Mouse (Mus musculus) frontal cortex, postnatal 10 days (tissue): ENCODE results near the gene Mxra7.
"Not testable (repeated sequence)": the region's sequence is repeated elsewhere in the genome, so short reads cannot be mapped to it uniquely, and the experiment has no call there.

Experiments used
- DNase-seq, 2 experiments: peaks; one replicate each; pipeline ENCODE4 v3.0.0; 2022; ENCODE audit warnings: low spot score in 2 of 2, mixed read lengths in 1 of 2

Mxra7 gene

GRCm38 (mm10) chr11:116827534-116828165 is at the start of gene Mxra7:
TSS of gene Mxra7 (minus strand) at chr11:116828046.
- DNase-seq = peak in 1 of 2 experiments; percentile 69

DNA sequence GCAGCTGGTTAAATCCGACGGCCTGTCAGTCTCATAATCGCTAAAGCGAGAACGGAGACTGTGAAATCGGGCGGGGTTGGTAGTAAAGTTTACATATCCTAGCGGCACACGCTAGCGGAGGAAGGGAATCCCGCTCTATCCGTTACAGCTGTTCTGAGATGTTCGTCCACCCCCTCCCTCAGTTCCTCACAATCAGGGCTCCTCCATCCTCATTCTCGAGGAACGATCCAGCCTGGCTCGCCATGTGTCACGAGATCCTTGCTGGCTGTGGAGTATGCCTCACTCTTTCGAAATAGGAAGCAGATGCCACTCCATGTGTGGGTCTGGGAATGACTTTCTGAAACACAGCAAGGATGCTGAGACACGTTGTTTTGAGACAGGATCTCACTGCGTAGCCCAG is 46.1 kb upstream of the Mxra7 start:
- no peak for DNase-seq

DNA sequence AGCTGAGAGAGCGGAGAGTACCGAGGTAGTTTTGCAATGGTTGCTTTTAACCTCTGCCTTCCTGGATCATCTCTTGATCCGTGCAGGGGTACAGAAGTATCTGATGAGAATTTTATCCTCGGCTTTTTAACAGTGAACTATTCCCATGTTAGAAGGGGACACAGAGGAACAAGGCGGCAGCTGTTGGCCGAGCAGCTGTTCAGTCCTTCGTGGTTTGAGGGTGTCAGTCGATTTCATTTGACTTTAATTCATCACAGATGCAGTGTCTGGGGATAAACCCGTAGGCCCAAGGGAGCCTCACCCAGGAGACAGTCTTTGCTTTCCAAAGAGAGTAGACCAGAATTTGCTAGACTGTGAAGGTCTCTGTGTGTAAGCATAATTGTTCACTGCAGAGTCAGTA is 43.7 kb upstream of the Mxra7 start:
- no peak for DNase-seq

- no peak for DNase-seq
Observed at GRCm38 (mm10) chr11:116869641-116870040, 41.8 kb upstream of the Mxra7 start.

GRCm38 (mm10) chr11:116869223-116869622 is 41.4 kb upstream of the Mxra7 start:
- no peak for DNase-seq

DNA sequence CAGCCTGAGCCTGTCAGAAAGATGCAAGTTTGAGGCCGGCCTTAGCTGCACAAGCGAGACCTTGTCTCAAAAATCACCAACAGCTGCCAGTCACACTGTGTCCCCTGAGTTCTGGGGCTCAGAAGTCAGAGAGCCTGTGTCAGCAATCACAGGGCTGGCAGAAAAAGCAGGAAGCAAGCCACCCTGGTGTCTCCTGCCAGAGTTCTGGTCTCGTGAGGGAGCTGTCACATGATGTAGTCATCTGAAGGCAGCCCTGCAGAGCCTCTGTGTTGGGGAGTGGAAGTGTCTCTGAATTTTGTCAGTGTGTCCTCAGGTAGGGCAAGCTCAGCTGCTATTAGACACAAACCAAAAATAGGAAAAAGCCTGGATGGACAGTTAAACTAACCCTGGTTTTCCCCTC is 40.3 kb upstream of the Mxra7 start:
- peak in 1 of 2 experiments; percentile 20 for DNase-seq

DNA sequence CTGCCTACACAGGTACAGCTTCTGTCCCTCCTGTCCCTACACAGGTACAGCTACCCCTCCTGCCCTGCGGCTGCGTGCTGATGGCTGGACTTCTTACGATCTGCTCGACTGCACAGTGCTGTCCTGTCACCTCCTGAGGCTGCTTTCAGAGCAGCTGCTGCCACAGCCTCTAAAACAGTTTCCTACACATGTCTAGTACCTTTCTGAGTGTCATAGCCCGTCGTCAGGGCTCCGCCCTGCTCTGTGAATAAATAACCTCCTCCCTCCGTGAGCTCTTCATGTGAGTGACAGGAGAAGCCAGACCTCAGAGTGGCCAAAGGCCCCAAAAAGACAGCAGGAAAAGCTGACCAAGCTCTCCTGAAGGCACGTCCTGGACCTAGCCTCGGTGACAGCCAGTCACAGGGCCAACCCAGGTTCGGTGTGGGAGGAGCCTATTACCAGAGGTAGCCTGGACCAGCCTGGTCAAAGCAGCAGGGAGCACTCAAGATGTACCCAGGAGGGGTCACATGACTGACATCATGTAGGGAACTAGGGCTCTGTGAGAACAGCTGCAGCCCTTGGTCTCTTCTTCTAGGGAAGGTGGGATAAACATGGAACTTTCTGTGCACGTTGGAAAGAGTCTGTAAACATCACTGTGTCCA is 38.2 kb upstream of the Mxra7 start:
- DNase-seq = no peak

- DNase-seq = no peak
Observed at GRCm38 (mm10) chr11:116864444-116864843, 36.6 kb upstream of the Mxra7 start.

DNA sequence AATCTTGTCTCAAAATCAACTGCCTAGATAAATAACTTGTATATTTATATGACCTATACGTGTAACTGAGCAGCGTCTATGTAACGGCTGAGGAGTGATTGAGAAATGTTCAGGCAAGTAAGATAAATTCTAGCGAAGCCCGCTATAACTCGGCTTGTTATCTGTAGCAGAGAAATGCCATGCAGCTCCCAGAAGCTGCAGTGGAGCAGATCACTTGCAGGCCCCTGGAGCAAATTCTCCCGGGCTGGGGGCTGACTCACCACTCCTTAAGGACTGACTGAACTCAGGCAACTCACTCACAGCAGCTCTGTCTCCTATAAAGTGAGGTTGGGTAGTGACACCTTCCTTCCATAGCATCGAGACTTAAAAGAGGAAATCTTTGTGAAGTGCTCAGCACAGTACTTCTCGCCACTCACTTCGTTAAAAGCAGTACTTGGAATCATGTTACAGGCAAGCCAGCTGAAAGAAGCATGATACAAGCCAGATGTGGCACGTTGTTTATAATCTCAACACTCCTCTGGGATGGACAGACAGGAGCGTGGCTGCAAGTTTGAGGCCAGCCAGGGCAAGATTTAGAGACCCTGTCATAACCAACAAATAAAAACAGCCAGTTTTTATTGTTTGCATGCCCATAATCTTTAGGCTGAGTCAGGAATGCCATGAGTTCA is 29.5 kb upstream of the Mxra7 start:
- DNase-seq = no peak

- DNase-seq = no peak
Observed at GRCm38 (mm10) chr11:116854279-116854678, 26.4 kb upstream of the Mxra7 start.

GRCm38 (mm10) chr11:116853512-116853928 is 25.7 kb upstream of the Mxra7 start:
- DNase-seq = peak; percentile 96 to 97

- peak; percentile 97 for DNase-seq
Observed at GRCm38 (mm10) chr11:116852891-116853511, 25.2 kb upstream of the Mxra7 start, which contains the start of gene Srsf2. TSS of gene Srsf2 (minus strand) at chr11:116853094.

- peak; percentile 63 to 81 for DNase-seq
Observed at GRCm38 (mm10) chr11:116852291-116852890, 24.5 kb upstream of the Mxra7 start, which contains the start of gene Mfsd11. TSS of gene Mfsd11 (plus strand) at chr11:116852440.

DNA sequence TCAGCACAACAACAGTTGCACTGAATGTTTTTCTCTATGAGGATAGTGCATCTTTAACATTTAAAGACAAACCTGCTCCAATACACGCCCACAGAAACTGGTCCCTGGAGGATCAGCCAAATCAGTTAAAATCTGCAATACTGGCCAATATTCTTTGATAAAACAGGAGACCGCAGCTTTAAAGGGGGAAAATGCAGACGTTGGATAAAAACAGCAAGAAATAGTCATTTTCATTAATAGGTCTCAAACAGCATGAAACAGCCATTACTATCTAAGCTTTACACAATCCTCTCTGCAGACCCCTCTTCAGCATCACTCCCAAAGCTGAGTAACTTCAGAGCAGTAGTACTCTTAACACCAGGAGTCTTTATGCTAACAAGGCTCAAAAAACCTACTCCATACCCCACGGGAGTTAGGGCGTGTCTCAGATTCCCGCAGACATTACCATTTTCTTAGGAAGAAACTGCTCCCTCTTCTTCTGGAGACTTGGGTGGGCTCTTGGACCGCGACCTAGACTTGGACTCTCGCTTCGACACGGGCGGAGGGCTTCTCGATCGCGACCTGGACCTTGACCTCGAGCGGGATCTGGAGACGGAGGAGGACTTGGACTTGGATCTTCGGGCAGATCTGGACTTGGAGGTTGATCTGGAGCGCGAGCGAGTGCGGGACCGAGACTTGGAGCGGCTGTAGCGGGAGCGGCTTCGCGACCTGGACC is 23.9 kb upstream of the Mxra7 start:
- DNase-seq = no peak

GRCm38 (mm10) chr11:116850833-116851477 is 23.1 kb upstream of the Mxra7 start:
- no peak for DNase-seq

DNA sequence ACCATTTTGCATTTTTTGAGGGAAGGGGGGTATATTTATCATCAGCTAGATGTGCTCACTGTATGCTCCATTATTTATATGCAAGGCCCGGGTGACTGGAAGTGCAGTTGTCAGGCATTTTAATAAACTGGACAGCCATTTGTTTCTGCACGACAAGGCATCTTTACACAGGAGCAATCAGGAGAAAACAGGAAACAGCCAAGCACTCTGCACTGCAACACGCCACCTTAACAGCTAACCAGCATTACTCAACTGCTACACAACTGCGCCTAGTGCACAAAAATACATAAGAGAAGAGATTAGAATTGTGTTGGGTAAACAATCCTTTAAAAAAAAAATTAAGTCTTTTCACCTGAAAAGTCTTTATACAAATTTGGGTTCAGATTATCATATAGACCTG is 22.2 kb upstream of the Mxra7 start:
- no peak for DNase-seq

DNA sequence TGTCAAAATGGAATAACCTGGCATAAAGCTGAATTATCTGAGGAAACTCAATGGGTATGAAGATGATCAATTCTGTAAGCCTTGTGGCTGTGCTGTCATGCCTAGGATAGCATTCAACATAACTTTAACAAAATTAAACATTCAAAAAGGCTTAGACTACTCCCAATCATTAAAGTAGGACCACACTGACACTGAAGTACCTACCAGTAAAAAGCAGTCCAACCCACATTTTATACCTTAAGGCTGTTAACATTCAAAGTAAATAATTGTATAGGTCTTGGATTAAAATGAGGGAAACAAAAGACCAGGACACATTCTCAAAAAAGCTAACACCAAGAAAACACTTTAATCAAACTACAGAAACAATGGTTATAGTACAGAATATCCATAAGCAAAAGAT is 21.7 kb upstream of the Mxra7 start:
- no peak for DNase-seq

- DNase-seq = not testable (repeated sequence)
Observed at GRCm38 (mm10) chr11:116848877-116849178, 21.0 kb upstream of the Mxra7 start.

- no peak for DNase-seq
Observed at GRCm38 (mm10) chr11:116848086-116848876, 20.4 kb upstream of the Mxra7 start.
